Mouse (Mus musculus) small intestine, adult 2 months (tissue): ENCODE measurements at regions not wholly inside any gene's neighbourhood (a gene's known extent, or its start where the extent isn't known, plus 50 kb on each side); places are given as distances from the start of the nearest gene placed in this dataset.

ENCODE experiments used
- CTCF ChIP-seq: fragments of 200-500 bp; IDR thresholded peaks from 2 replicates; pipeline ENCODE4 v1.5.1; 2012; ENCODE audit warnings: low read depth, mild to moderate bottlenecking, control low read depth, inconsistent platforms, low read length, moderate library complexity, mixed read lengths; ENCODE audit not compliant: insufficient replicate concordance, insufficient read length; ENCODE audit errors: extremely low read depth
- POLR2A ChIP-seq: fragments of 200-500 bp; IDR thresholded peaks from 2 replicates; pipeline ENCODE4 v1.6.1; 2012; ENCODE audit warnings: low read depth, mild to moderate bottlenecking, control low read depth, inconsistent platforms, low read length, moderate library complexity

DNA sequence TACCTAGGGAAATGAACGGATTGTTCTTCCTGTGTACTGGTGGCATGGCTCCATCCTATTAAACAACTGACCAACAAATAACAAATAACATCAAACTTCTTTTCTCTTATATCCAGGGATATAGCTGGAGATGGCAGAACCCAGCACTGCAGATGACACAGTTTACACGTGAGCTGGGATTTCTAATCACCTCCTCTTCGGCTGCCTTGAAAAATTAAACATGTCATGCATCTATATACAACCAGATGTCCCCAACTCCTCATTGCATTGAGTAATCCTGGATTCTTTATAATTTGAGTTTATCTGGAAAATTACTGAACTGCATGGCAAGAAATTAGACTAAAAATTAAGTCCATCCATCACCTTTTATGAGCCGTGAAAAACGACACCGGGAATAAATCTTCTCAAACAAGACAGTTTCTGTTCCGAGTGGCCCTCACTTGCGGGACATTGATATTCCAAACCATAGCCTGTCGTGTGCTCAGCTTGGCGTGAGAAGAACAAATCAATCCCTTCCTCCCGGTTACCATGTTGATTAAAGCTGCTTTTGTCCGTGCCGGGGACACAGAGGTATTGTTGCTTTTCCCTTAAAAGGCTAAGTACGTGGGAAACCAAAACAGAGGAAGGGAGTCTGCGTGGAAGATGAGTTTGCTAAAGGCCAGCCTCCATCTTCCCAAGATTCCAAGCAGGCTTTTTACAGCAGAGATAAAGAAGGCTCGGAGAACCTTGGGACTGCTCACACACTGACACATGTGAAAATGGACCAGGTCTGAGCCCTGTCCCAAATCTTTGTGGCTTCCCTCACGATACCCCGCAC lies 92.8 kb upstream of the Spon1 start:
- no peak for TF ChIP-seq POLR2A
- no peak for TF ChIP-seq CTCF
